Mouse (Mus musculus) cerebellum, adult 9-11 months (tissue): ENCODE measurements around the gene Slu7.

Experiments used
- DNase-seq: peaks from one replicate; pipeline ENCODE4 v3.0.0; 2022

The Slu7 gene

GRCm38 (mm10) chr11:43433254-43434023, at the start of gene Slu7:
Gene Slu7 (plus strand): TSS chr11:43433744.
- peak; percentile 74 for DNase-seq

- DNase-seq, result peak; percentile 16
Observed at GRCm38 (mm10) chr11:43385055-43385649, 48.4 kb upstream of the Slu7 start.

- DNase-seq, result no peak
Observed at GRCm38 (mm10) chr11:43385716-43386115, 47.8 kb upstream of the Slu7 start.

- DNase-seq, result no peak
Observed at GRCm38 (mm10) chr11:43387004-43387880, 46.3 kb upstream of the Slu7 start.

- DNase-seq, result no peak
Observed at GRCm38 (mm10) chr11:43388122-43389097, 45.1 kb upstream of the Slu7 start.

- DNase-seq, result no peak
Observed at GRCm38 (mm10) chr11:43389118-43389517, 44.4 kb upstream of the Slu7 start.

GRCm38 (mm10) chr11:43392757-43393156, 40.8 kb upstream of the Slu7 start:
- no peak for DNase-seq

GRCm38 (mm10) chr11:43393325-43393724, 40.2 kb upstream of the Slu7 start:
- DNase-seq, result no peak

GRCm38 (mm10) chr11:43395073-43395948, 38.2 kb upstream of the Slu7 start:
- DNase-seq, result no peak

- no peak for DNase-seq
Observed at GRCm38 (mm10) chr11:43396246-43396645, 37.3 kb upstream of the Slu7 start.

- DNase-seq, result no peak
Observed at GRCm38 (mm10) chr11:43396672-43397071, 36.9 kb upstream of the Slu7 start.

GRCm38 (mm10) chr11:43399297-43399696, 34.2 kb upstream of the Slu7 start:
- DNase-seq, result no peak

GRCm38 (mm10) chr11:43400131-43400530, 33.4 kb upstream of the Slu7 start:
- no peak for DNase-seq

- no peak for DNase-seq
Observed at GRCm38 (mm10) chr11:43404150-43404807, 29.3 kb upstream of the Slu7 start.

- DNase-seq, result no peak
Observed at GRCm38 (mm10) chr11:43408888-43409287, 24.7 kb upstream of the Slu7 start.

GRCm38 (mm10) chr11:43410291-43410690, 23.3 kb upstream of the Slu7 start:
- no peak for DNase-seq

- DNase-seq, result peak; percentile 47
Observed at GRCm38 (mm10) chr11:43411413-43411812, 22.1 kb upstream of the Slu7 start.

GRCm38 (mm10) chr11:43412771-43413451, 20.6 kb upstream of the Slu7 start:
- peak; percentile 58 for DNase-seq

GRCm38 (mm10) chr11:43417201-43417600, 16.3 kb upstream of the Slu7 start:
- DNase-seq, result no peak

- no peak for DNase-seq
Observed at GRCm38 (mm10) chr11:43424386-43424785, 9.2 kb upstream of the Slu7 start.
